8 mouse cellular contexts compared by ENCODE assay signal in the genomic region with DNA sequence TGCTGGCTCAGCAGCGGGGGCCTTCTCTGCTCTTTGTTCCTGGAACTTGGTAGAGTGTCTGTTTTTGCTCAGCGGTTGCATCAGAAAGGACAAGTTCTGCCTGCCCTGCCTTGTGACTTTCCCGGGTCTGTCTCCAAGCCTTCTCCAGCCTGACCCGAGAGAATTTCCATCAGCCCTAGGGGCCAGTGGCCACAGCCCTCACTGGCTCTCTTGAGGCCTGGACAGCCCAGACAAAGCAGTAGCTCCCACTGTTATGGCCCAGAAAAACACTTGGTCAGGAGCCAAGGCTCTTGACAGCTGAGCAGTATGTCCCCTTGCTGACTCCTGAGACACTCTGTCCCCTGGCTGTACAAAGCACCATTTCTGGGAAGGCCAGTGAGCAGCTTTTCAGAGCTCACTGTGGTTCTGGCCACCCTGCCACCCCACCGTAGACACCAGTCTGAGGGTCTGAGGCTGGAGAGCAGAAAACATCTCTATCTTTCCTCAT. TPM values are rescaled to one million over a fixed set of nuclear protein-coding genes. Genes with fewer than 3 reads are reported as not detected.
DNase-seq lines count a peak whose midpoint lies in the region; ATAC-seq and TF ChIP-seq lines count a peak whose summit lies in the region.

A gene (plus strand): TSS at position 437 of the 487 bp plus-strand sequence.

- in situ Hi-C loops in ES-E14 (cut with MboI; ENCODE audit: low sequenced_read_pairs in 2 of 2, unreplicated experiment in 2 of 2) = no loop called here

- peaks cover 9 to 29% of the 10 kb centered on the region in 2 experiments; a peak in 3 of 4 replicates for H3K4me1 ChIP-seq in ES-E14 (ENCODE audit: control insufficient read depth in 2 of 2, insufficient read depth in 2 of 2, low read length in 2 of 2, poor library complexity in 1 of 2)
- H3K4me1 ChIP-seq in forebrain, embryonic 13.5 days = peaks cover 51% of the 10 kb centered on the region
- peaks cover 50% of the 10 kb centered on the region for H3K4me1 ChIP-seq in heart, postnatal 0 days (ENCODE audit: control insufficient read depth, insufficient read depth)
- H3K4me1 ChIP-seq in liver, embryonic 15.5 days (replicated peaks) = peaks cover 46% of the 10 kb centered on the region
- peaks cover 5% of the 10 kb centered on the region for H3K4me1 ChIP-seq in small intestine, adult 2 months (ENCODE audit: control insufficient read depth, insufficient read depth, insufficient read length, low read length)

- peaks cover 8% of the 10 kb centered on the region; the same call in 1 of the 2 replicates for H3K36me3 ChIP-seq in ES-E14 (ENCODE audit: control insufficient read depth, insufficient read depth, low read length, poor library complexity, severe bottlenecking)
- H3K36me3 ChIP-seq in forebrain, embryonic 13.5 days (ENCODE audit: poor library complexity, severe bottlenecking) = peaks cover 48% of the 10 kb centered on the region
- peaks cover 33% of the 10 kb centered on the region for H3K36me3 ChIP-seq in heart, postnatal 0 days (replicated peaks; ENCODE audit: control insufficient read depth, insufficient read depth, low read length)
- peaks cover 41% of the 10 kb centered on the region for H3K36me3 ChIP-seq in liver, embryonic 15.5 days (replicated peaks)
- peaks cover 24% of the 10 kb centered on the region for H3K36me3 ChIP-seq in small intestine, adult 2 months (ENCODE audit: control insufficient read depth, insufficient read depth, low read length)

- peak; percentile 70 for TF ChIP-seq EP300 in heart, postnatal 0 days (IDR thresholded peaks at IDR 0.05; ENCODE audit: low read depth)

- H3K4me3 ChIP-seq in ES-E14 (ENCODE audit: insufficient read depth in 1 of 2, low read depth in 1 of 2, low read length in 2 of 2, poor library complexity in 1 of 2, severe bottlenecking in 1 of 2) = peak within 1 kb of the TSS; percentile 13 to 28; a peak in 2 of 4 replicates
- H3K4me3 ChIP-seq in forebrain, embryonic 13.5 days = no peak within 1 kb of the TSS
- H3K4me3 ChIP-seq in heart, postnatal 0 days (ENCODE audit: low read depth, low read length) = 0 out of 2 replicates have a peak within 1 kb of the TSS, but pooled peaks have one; percentile 11
- H3K4me3 ChIP-seq in liver, embryonic 15.5 days (replicated peaks) = peak within 1 kb of the TSS; percentile 31
- no peak within 1 kb of the TSS for H3K4me3 ChIP-seq in small intestine, adult 2 months (ENCODE audit: low read depth, low read length)

- no peaks in the 10 kb centered on the region for H3K27me3 ChIP-seq in forebrain, embryonic 13.5 days
- no peaks in the 10 kb centered on the region for H3K27me3 ChIP-seq in heart, postnatal 0 days (ENCODE audit: control insufficient read depth, insufficient read depth, low read length)
- no peaks in the 10 kb centered on the region for H3K27me3 ChIP-seq in liver, embryonic 15.5 days
- no peaks in the 10 kb centered on the region for H3K27me3 ChIP-seq in small intestine, adult 2 months (ENCODE audit: control insufficient read depth, insufficient read depth, low read length)

- no peak for ATAC-seq in forebrain, embryonic 13.5 days
- ATAC-seq in heart, postnatal 0 days (ENCODE audit: insufficient read depth, low read depth) = peak; percentile 77
- ATAC-seq in liver, embryonic 15.5 days (ENCODE audit: insufficient read depth) = no peak

- no peak within 1 kb of the TSS for H3K4me2 ChIP-seq in forebrain, embryonic 13.5 days
- peak within 1 kb of the TSS; percentile 47 for H3K4me2 ChIP-seq in heart, postnatal 0 days (ENCODE audit: low read depth, low read length)
- peak within 1 kb of the TSS; percentile 44 for H3K4me2 ChIP-seq in liver, embryonic 15.5 days

- TF ChIP-seq CTCF in heart, postnatal 0 days (IDR thresholded peaks at IDR 0.05; ENCODE audit: low read depth) = peak; percentile 14; the same call in 1 of the 2 replicates
- TF ChIP-seq CTCF in small intestine, adult 2 months (IDR thresholded peaks at IDR 0.05; ENCODE audit: extremely low read depth, insufficient read length, insufficient replicate concordance, low read depth, low read length) = no peak

- DNase-seq in ES-E14 (ENCODE audit: low read depth, low spot score) = no peak
- DNase-seq in adrenal gland, postnatal 36 days = peak; percentile 69 to 85
- DNase-seq in heart, postnatal 0 days (ENCODE audit: low spot score) = peak; percentile 86
- peak; percentile 72 to 80 for DNase-seq in kidney, postnatal 4 days
- no peak for DNase-seq in thymus, adult 18-20 months

- peak within 1 kb of the TSS; percentile 59 for H3K27ac ChIP-seq in ES-E14 (ENCODE audit: insufficient read depth, low read depth, low read length, poor library complexity, severe bottlenecking)
- H3K27ac ChIP-seq in forebrain, embryonic 13.5 days = peak within 1 kb of the TSS; percentile 70
- peak within 1 kb of the TSS; percentile 94 for H3K27ac ChIP-seq in heart, postnatal 0 days (ENCODE audit: low read depth)
- peak within 1 kb of the TSS; percentile 78 for H3K27ac ChIP-seq in liver, embryonic 15.5 days (replicated peaks)
- peak within 1 kb of the TSS; percentile 80 for H3K27ac ChIP-seq in small intestine, adult 2 months (ENCODE audit: insufficient read depth, low read depth, low read length)

- 38% methylated on average over 5 of the region's 5 CpGs for WGBS in forebrain, embryonic 13.5 days
- WGBS in heart, postnatal 0 days = 11% methylated on average over 5 of the region's 5 CpGs
- WGBS in liver, embryonic 15.5 days (ENCODE audit: insufficient replicate concordance) = 61% methylated on average over 5 of the region's 5 CpGs
- 61% methylated on average over 5 of the region's 5 CpGs for WGBS in small intestine, adult 2 months

- TF ChIP-seq POLR2A in small intestine, adult 2 months (IDR thresholded peaks at IDR 0.05; ENCODE audit: low read depth, low read length) = no peak

- peak within 1 kb of the TSS; percentile 36 for H3K9ac ChIP-seq in ES-E14 (ENCODE audit: insufficient read depth, low read depth, low read length, poor library complexity, severe bottlenecking)
- peak within 1 kb of the TSS; percentile 22; the same call in 1 of the 2 replicates for H3K9ac ChIP-seq in forebrain, embryonic 13.5 days
- H3K9ac ChIP-seq in heart, postnatal 0 days (replicated peaks; ENCODE audit: low read depth, low read length) = peak within 1 kb of the TSS; percentile 44
- H3K9ac ChIP-seq in liver, embryonic 15.5 days = peak within 1 kb of the TSS; percentile 42

- H3K9me3 ChIP-seq in ES-E14 (ENCODE audit: control insufficient read depth, insufficient read depth, low read depth, low read length) = no peaks in the 10 kb centered on the region
- H3K9me3 ChIP-seq in forebrain, embryonic 13.5 days (replicated peaks) = no peaks in the 10 kb centered on the region
- H3K9me3 ChIP-seq in heart, postnatal 0 days (replicated peaks; ENCODE audit: control insufficient read depth, low read length) = no peaks in the 10 kb centered on the region
- H3K9me3 ChIP-seq in liver, embryonic 15.5 days (replicated peaks) = no peaks in the 10 kb centered on the region

TF ChIP-seq in ES-E14, 5 proteins besides CTCF, POLR2A, EP300 and RAD21:
- no peak for TF ChIP-seq CHD2 (IDR thresholded peaks at IDR 0.05; ENCODE audit: low read depth, low read length)
- TF ChIP-seq ZC3H11A (IDR thresholded peaks at IDR 0.05; ENCODE audit: borderline replicate concordance, low read depth, low read length) = no peak
- no peak for TF ChIP-seq MAFK (IDR thresholded peaks at IDR 0.05; ENCODE audit: insufficient read depth, low read depth, low read length)
- TF ChIP-seq HCFC1 (IDR thresholded peaks at IDR 0.05; ENCODE audit: borderline replicate concordance, insufficient read depth, low read length) = no peak
- no peak for TF ChIP-seq ZNF384 (IDR thresholded peaks at IDR 0.05; ENCODE audit: low read depth, low read length)

RNA-seq across cellular contexts. Expression of the gene that starts here (rescaled TPM):
- total RNA-seq in ES-E14 (2012; rRNA removed) = 2.7 and 5.5 TPM in 2 replicates
- total RNA-seq in adrenal gland, postnatal 36 days (2021) = 10 to 100 TPM; 15.3 to 19.5 TPM
- 5.3 and 6.8 TPM in 2 replicates for polyA plus RNA-seq in forebrain, embryonic 13.5 days (2015; fragmentation: Nextera tagmentation; extraction: Ambion mirVana)
- total RNA-seq in heart, postnatal 0 days (2014; rRNA removed; ENCODE audit: low replicate concordance) = 12.9 and 47.1 TPM in 2 replicates
- 14.7 and 15.9 TPM in 2 replicates for polyA plus RNA-seq in heart, postnatal 0 days (2015; fragmentation: Nextera tagmentation; extraction: Ambion mirVana)
- 13.0 and 15.7 TPM in 2 replicates for polyA plus RNA-seq in liver, embryonic 15.5 days (2015; fragmentation: Nextera tagmentation; extraction: Ambion mirVana)
- polyA plus RNA-seq in small intestine, adult 2 months (2012; rRNA removed) = 2.4 and 3.8 TPM in 2 replicates

Comparison
In these comparisons a context has a peak if more than half of its experiments do, and no peak if none do; other contexts are left out.
1. DNase-seq: peak in adrenal gland, postnatal 36 days (2 of 2), heart, postnatal 0 days (single experiment) and kidney, postnatal 4 days (2 of 2); none in ES-E14 (single experiment) and thymus, adult 18-20 months (0 of 2).
2. H3K4me3 ChIP-seq: peak in ES-E14 (2 of 2), heart, postnatal 0 days (single experiment) and liver, embryonic 15.5 days (single experiment); none in forebrain, embryonic 13.5 days (single experiment) and small intestine, adult 2 months (single experiment).
3. Peak in every context shown above with its lines, with median percentiles within 50 percentile points of each other: H3K27ac ChIP-seq and H3K9ac ChIP-seq.